In genomic region chr12:16717653-16718052, GRCm38 (mm10) we compare ENCODE assay signal across 7 mouse cellular contexts.
DNase-seq lines count a peak whose midpoint lies in the region; ATAC-seq and TF ChIP-seq lines count a peak whose summit lies in the region.

No protein-coding gene starts in this region.

- in situ Hi-C loops in ES-E14 (cut with MboI; ENCODE audit: low sequenced_read_pairs in 2 of 2, unreplicated experiment in 2 of 2) = loop anchor here in 1 of 2 experiments (10.0 to 25.0 kb wide), 2 partner anchors 87 to 295 kb away; partner anchors contain the start of genes 2410004P03Rik, Greb1 and Pqlc3

- H3K4me3 ChIP-seq in ES-E14 (ENCODE audit: insufficient read depth in 1 of 2, low read depth in 1 of 2, low read length in 2 of 2, poor library complexity in 1 of 2, severe bottlenecking in 1 of 2) = no peak overlapping the region
- H3K4me3 ChIP-seq in bone marrow, adult 2 months (replicated peaks; ENCODE audit: control insufficient read depth, low read depth, low read length) = no peak overlapping the region
- no peak overlapping the region for H3K4me3 ChIP-seq in forebrain, postnatal 0 days (ENCODE audit: low read depth, low read length)

- no peak overlapping the region for H3K4me2 ChIP-seq in forebrain, postnatal 0 days (ENCODE audit: low read depth)

- no peaks in the 10 kb centered on the region for H3K36me3 ChIP-seq in ES-E14 (ENCODE audit: control insufficient read depth, insufficient read depth, low read length, poor library complexity, severe bottlenecking)
- H3K36me3 ChIP-seq in forebrain, postnatal 0 days (ENCODE audit: insufficient read depth) = no peaks in the 10 kb centered on the region

- no peaks in the 10 kb centered on the region for H3K4me1 ChIP-seq in ES-E14 (ENCODE audit: control insufficient read depth in 2 of 2, insufficient read depth in 2 of 2, low read length in 2 of 2, poor library complexity in 1 of 2)
- no peaks in the 10 kb centered on the region for H3K4me1 ChIP-seq in bone marrow, adult 2 months (ENCODE audit: control insufficient read depth, insufficient read depth, low read length)
- H3K4me1 ChIP-seq in forebrain, postnatal 0 days (ENCODE audit: insufficient read depth) = no peaks in the 10 kb centered on the region

- intact Hi-C loops in left cerebral cortex, postnatal 4 days (cut with DNase I) = loop anchor here (2.0 kb wide), 1 partner anchor 87 kb away; no protein-coding TSS in a partner anchor

- no peak for TF ChIP-seq POLR2A in bone marrow, adult 2 months (IDR thresholded peaks at IDR 0.05; ENCODE audit: borderline replicate concordance, control insufficient read depth, low read depth, low read length)

- H3K9ac ChIP-seq in ES-E14 (ENCODE audit: insufficient read depth, low read depth, low read length, poor library complexity, severe bottlenecking) = no peak overlapping the region
- H3K9ac ChIP-seq in forebrain, postnatal 0 days = no peak overlapping the region

- TF ChIP-seq CTCF in bone marrow, adult 2 months (IDR thresholded peaks at IDR 0.05; ENCODE audit: control insufficient read depth, insufficient read depth, low read length) = peak; percentile 78
- peak; percentile 78 for TF ChIP-seq CTCF in forebrain, postnatal 0 days (IDR thresholded peaks at IDR 0.05; ENCODE audit: low read depth)

- WGBS in bone marrow, adult 2 months = 36% methylated on average over 1 of the region's 1 CpGs
- 62% methylated on average over 1 of the region's 1 CpGs for WGBS in forebrain, postnatal 0 days

- peak; percentile 25 for DNase-seq in layer of hippocampus, adult 11-12 months (ENCODE audit: low spot score)
- DNase-seq in layer of hippocampus, adult 9-10 months (ENCODE audit: low spot score) = no peak
- no peak for DNase-seq in ES-E14 (ENCODE audit: low read depth, low spot score)
- peak; percentile 19 for DNase-seq in forebrain, postnatal 0 days
- peak; percentile 49 for DNase-seq in left cerebral cortex, postnatal 4 days
- DNase-seq in retina, postnatal 1 day = peak; percentile 70

- no peaks in the 10 kb centered on the region for H3K9me3 ChIP-seq in ES-E14 (ENCODE audit: control insufficient read depth, insufficient read depth, low read depth, low read length)
- no peaks in the 10 kb centered on the region for H3K9me3 ChIP-seq in forebrain, postnatal 0 days (ENCODE audit: low read length)

- no peak overlapping the region for H3K27ac ChIP-seq in ES-E14 (ENCODE audit: insufficient read depth, low read depth, low read length, poor library complexity, severe bottlenecking)
- no peak overlapping the region for H3K27ac ChIP-seq in bone marrow, adult 2 months (ENCODE audit: control insufficient read depth, insufficient read depth, low read depth, low read length, poor library complexity)
- H3K27ac ChIP-seq in forebrain, postnatal 0 days (ENCODE audit: low read depth, low read length) = no peak overlapping the region

- no peaks in the 10 kb centered on the region for H3K27me3 ChIP-seq in forebrain, postnatal 0 days (ENCODE audit: insufficient read depth, low read length)

- ATAC-seq in forebrain, postnatal 0 days = no peak

TF ChIP-seq in ES-E14, 5 proteins besides CTCF, POLR2A, EP300 and RAD21:
- peak; percentile 76 for TF ChIP-seq ZC3H11A (IDR thresholded peaks at IDR 0.05; ENCODE audit: borderline replicate concordance, low read depth, low read length)
- no peak for TF ChIP-seq MAFK (IDR thresholded peaks at IDR 0.05; ENCODE audit: insufficient read depth, low read depth, low read length)
TF ChIP-seq in ES-E14: peak in this region for 1.

Comparison
In these comparisons a context has a peak if more than half of its experiments do, and no peak if none do; other contexts are left out.
1. DNase-seq: peak in layer of hippocampus, adult 11-12 months (single experiment), forebrain, postnatal 0 days (single experiment), left cerebral cortex, postnatal 4 days (single experiment) and retina, postnatal 1 day (single experiment); none in layer of hippocampus, adult 9-10 months (single experiment) and ES-E14 (single experiment).